Mouse (Mus musculus): ENCODE data around the gene Ech1.

- TF ChIP-seq POLR2A (IDR thresholded peaks at IDR 0.05; ENCODE audit: insufficient read length, low read depth) (no peak), E2F4 (IDR thresholded peaks at IDR 0.05; ENCODE audit: insufficient read depth) (no peak)
Measured at GRCm38 (mm10) chr7:28807641-28808220, 17.3 kb upstream of the Ech1 start.

Data from myocyte (in vitro differentiated cells).